Mouse (Mus musculus) thymus, postnatal 10 days (tissue): ENCODE measurements around the gene Hcls1.

Source experiments
- DNase-seq, 2 experiments: peaks; one replicate each; pipeline ENCODE4 v3.0.0; 2021; ENCODE audit warnings: low spot score in 2 of 2

Hcls1 gene

DNA sequence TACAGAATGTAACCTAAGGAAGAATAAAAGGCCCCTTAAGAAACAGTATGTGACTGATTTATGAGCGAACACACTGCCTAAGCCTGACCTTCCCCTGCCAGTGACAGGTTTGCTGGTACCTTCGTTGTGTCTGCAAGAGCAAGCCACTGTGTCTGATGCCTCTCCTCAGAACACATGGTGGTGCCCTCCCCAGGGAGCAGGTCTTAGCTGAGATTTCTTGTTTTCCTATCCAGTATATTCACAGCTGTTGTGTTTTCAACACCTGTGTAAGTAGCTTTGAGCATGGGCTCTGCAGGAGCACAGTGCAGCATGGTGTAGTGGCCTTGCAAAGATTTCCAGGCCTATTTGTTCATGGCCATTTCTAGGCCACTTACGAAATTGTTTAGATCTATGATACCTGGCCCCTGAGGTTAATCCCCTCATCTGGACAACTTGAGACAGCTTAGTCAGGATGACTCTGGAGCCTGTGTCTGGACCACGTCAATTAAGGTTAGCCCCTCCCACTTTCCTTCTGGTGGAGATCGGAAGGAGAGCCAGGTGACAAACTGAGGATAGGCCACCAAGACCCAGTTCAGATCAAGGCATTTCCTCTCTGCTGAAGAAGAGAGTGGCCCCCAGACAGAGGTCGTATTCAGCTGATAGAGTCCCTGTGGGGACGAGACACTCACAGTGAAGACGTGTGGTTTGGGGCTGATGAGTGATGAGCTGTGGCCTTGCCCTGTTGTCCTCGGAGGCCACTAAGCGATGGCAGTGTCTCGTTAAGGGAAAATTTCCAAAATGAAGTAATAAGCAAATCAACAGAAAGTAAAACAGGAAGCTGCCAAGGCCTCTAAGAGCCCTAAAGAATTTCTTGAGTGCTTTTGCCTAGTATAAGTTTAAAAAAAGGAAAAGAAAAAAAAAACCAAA lies 4.3 kb upstream of the Hcls1 start:
- no peak for DNase-seq

DNA sequence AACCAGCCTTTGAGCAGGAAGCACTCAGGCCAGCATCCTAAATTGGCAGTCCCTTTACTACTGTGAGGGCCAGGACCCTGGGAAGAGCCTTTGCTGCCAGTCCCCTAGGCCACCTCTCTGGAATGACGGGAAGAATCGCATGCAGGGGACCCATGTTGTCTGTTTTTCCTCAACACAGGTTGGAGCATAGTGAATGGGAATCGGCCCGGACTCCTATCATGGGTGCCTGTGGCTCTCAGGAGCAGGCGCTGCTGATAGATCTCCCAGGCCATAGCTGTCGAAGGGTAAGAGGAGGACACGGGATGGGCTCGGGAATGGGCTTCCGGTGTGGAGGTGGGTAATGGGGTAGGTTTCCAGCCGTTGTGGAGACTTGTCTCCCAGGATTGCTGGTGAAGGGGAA lies 3.4 kb upstream of the Hcls1 start:
- peak in 1 of 2 experiments; percentile 24 for DNase-seq

DNA sequence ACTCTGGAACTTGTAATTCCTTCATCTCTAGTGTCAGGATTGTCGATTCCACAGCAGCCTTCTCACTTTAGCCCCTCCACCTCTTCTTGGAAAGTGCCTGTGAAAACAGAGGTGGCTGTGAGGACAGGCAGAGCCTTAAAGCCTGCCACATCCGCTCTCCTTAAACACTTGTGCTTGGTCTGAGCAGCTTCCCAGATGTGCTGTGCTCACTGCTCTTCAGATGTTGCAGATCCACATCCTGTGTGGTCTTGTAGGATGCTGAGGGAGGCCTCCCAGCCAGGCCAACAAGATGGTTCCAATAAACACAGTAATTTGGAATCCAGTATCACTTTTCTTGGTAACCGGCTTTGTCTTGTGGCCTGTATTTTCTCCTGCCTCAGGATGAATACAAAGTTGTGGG lies 2.8 kb upstream of the Hcls1 start:
- peak; percentile 40 to 44 for DNase-seq

DNA sequence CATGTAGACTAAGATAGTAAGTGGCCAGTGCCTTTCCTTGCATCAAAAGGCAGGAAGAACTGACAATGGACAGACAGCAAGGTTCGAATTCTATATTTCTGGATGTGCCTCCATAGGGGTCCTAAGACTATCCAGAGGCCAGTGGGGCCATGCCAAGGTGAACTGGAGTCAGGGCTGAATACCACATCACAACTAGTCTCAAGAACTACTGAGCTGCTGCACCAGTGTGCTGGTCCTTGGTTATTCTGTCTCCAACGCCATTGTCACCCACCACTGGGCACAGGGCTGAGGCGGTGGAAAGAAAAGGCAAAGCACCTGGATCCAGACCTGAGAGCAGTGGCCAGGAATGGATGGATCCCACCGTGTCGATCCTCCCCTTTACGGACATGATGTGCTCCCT lies 2.2 kb upstream of the Hcls1 start:
- no peak for DNase-seq

DNA sequence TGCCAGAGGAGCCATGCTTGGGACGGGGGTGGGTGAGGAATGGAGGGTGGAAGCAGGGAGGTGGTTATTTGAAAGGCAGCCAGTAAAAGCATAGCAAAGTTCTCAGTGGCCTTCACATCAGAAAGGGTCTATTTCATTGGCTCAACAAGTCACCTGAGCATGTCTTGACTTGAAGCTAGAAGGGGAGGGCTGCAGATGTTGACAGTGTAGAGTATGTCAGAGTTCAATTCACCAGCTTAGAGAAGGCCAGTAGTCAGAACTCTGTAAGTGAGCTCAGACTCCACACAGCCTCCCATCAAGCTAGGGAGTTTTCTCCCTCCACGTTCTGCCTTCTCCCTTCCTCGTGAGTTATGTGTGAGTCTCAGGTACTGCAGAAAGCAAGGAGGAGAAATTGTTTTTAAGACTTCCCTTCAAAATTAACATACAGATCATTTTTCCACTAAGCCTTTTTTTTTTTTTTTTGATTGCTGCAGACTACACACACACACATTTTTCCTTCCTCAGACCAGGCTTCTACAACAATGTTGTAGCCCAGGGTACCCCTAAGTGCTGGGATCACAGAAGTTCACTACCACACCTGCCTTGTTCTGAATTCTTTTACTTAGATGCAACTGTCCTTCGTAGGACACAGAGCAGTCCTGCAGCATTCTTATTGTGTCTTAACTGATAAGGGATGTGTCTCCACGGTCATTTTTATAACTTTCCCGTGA lies 497 bp upstream of the Hcls1 start:
- peak; percentile 41 to 46 for DNase-seq

DNA sequence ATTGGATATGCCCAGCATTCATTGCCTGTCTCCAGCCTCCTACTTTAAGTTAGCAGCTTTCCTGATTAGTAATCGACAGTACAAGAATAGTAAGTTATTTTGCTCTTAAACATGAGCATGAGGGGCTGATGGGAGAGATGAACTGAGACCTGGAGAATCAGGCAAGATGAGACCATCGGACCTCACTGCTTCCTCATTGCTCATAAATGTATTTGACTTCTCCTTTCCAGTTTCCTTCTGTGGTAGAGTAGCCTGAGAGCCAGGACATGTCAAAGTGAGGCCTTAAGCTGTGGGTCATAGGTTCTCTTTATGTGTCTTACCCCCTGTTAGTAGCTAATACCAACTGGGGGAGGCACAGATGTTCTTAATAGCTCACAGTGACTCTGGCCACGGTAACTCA lies 1.0 kb downstream of the Hcls1 start:
- DNase-seq = no peak

DNA sequence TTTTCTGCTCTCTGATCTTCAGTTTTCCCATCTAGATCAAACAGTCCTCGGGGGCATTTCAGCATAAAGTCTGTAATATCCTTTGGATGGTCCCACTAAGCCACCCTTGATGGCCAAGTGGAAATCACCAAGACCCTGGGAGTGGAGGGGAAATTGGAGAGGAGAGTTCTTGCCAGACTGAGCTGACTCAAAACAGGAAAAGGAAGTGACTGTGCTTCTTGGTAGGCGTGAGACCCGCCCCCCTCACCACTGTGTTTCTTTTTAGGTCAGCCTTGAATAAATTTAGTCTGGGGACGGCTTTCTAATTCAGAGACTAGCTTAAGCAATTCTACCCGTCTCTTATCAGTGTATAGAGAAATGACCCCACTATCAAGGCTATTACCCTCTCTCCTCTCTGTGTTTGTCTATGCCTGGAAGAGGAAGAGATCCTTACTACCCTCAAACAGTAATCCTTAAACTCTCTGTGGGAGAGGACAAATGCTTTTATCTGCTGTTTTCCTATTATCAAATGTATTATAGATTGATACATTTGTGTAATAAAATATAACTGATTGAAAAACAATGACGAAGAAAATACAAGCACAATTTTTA lies 6.4 kb downstream of the Hcls1 start:
- DNase-seq = peak in 1 of 2 experiments; percentile 19

DNA sequence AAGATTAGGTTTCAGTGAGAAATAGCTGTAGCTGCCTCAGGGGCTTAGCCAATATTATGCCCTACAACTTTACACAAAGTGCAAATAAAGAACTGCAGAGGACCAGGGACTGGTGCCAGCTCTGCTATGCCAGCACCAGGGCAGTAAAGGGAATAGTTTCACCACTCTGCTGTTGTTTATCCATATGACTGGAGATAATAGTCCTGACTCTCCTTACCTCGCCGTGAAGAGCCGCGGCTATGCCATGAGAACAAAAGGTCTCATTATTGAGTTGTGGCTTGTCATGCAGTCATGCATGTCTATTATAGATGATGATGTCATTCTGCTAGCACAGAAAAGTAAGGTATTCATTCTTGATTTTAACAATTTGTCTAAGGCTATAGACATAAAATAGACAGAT lies 7.1 kb downstream of the Hcls1 start:
- DNase-seq = no peak

DNA sequence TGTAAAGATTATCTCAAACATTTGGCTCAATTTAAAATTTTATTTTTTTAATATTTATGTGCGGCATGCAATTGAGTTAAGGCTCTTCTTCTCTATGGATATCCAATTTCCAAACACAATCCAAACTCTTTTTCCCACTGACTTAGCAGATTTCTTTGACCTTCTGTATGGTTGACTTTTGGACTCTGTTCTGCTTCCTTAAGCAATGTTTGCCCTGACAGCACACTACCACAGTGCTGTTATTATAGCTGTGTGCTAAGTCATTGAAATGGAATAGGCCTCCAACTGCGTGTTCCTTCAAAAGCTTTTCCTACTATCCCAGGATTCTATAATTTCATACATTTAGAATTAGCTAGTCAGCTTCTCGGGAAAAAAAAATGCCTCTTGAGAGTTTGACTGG lies 8.8 kb downstream of the Hcls1 start:
- DNase-seq = no peak

DNA sequence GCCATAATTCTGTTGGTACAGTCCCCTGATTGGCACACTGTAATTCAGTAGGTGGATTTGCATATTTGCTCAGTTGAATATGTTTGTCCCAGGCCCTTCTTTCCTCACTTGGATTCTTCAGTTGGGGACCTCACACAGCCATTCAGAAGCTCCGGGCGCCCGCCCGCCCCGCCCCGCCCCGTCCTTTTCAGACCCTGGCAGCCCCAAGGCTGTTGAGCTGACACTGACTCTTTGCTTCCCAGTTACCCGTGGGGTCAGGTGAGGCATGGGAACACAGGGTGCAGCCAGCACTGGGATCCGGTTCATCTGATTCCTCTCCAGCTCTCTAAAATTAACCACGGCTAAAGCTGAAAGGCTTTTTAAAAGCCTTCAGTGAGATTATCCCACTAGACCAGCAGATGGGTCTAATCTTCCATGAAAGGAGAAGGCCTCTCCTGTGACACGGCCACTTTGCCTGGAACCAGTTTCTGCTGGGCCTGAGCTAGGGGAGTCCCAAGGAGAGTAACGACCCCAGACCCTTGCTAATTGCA lies 10.2 kb downstream of the Hcls1 start:
- DNase-seq = no peak

DNA sequence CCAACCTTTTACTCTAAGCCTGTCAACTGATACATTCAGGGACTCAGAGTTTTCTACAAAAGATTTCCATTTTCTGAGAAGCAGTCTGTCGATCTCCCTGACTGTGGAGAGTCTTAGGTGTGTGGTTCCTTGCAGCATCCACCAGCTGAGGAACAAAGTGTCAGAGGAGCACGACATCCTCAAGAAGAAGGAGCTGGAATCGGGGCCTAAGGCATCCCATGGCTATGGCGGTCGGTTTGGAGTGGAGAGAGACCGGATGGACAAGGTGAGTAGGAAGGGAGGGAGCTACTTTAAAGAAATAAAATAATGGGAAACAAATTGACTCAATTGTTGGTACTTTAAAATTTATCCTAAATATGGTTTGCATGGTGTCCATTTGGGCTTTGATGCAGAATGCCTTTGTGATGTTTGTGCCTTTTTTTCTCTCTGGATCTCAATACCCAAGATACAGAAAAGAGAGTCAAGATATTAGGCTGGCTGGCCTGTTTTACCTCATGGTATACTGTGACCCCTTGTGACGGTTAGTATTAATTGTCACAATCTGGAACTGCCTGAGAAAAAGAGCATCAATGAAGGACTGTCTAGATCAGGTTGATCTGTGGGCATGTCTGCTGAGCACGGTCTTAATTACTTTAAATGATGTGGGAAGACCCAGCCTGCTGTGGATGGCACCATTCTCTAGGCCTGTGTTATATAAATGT lies 11.8 kb downstream of the Hcls1 start:
- DNase-seq = no peak

DNA sequence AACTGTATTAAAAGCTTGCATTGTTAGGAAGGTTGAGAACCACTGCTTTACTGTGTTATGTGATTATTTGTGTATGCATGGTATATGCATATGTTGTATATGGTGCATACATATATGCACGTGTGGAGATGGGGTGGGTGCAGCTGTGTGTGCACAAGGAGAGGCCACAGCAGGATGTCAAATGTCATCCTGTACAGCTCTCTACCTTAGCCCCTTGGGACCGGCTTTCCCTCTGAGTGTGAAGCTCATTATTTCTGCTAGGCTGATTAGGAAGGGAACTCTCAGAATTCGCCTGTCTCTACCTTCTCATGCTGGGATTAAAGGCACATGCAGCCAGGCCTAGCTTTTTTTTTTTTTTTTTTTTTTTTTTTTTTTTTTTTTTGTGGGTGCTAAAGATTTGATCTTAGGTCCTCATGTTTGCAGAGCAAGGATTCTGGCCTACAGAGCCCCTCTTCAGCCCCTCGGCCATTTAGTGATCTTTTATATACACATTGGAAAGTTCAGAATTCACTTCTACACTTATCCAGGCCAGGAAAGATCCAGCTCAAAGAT lies 12.9 kb downstream of the Hcls1 start:
- no peak for DNase-seq

DNA sequence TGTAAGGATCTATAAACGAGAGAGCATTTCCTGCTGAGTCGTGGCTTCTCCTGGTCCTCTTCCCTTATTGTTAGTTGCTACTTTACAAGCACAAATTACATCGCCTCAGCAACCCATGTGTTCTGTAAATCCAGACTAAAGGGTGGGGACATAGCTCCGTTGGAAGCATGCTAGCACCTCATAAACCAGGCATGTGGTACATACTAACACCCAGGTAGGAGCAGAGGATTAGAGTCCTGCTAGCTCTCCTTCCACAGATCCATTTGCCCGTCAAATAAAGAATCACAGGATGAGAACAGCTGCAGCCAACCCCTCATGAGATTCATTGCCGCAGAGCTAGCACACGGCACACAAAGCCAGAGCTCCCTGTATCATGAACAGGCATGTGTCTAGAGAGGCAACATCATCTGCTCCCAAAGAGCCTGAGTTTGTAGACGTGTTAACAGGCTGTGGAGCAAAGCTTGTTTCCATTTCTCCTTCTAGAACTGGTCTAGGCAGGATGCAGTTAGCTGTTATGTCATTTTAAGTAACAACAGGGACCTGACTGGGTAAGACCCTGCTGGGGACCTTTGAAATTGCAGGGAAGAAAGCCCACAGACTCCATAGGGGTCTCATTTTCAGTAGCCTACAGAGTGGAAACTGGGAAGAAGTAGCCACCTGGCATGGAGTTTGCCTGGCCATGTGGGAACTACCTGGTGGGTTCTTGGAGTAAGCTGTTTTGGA lies 15.0 kb downstream of the Hcls1 start:
- DNase-seq = no peak

DNA sequence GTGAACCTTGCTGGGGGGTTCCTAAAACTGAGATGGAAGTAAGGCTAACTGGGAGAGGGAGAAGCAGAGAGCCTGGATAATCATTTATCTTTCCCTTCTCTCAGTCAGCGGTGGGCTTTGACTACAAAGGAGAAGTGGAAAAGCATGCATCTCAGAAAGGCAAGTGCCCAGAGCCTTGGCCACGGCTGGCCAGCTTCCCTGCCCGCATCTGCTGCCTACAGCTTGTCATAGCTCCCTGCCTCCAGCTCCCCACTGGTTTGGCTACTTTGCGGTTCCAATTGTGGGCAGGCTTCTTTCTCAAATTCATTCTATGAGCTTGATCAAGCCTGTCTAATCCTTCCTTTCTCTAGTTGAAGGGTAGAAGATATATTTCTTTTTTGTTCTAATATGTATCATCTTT lies 16.2 kb downstream of the Hcls1 start:
- no peak for DNase-seq

DNA sequence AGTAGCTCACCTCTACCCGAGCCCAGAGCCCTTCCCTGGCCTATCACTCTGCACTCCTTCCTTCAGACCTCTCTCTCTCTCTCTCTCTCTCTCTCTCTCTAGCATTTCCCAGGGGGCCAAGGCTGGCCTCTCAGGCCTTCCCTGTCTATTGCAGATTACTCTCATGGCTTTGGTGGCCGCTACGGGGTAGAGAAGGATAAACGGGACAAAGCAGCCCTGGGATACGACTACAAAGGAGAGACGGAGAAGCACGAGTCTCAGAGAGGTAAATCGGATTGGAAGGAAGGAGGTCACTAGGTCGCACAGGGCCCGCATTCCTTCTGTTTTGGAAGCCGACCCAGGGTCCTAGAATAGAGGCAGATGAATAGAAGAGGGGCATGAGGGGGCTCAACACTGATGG lies 20.3 kb downstream of the Hcls1 start:
- DNase-seq = no peak

DNA sequence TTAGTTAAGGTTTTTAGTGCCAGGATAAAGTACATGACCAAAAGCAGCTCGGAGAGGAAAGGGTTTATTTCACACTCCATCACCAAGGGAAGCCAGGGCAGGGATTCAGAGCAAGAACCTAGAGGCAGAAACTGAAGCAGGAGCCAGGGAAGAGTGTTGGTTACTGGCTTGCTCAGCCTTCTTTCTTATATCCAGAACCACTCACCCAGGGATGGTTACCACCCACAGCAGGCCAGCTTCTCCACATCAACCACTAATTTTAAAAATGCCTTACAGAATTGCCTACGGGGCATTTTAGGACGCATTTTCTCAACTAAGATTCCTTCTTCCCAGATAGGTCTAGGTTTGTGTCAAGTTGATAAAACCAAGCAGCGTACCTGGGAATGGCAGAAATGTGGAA lies 28.6 kb downstream of the Hcls1 start:
- no peak for DNase-seq

DNA sequence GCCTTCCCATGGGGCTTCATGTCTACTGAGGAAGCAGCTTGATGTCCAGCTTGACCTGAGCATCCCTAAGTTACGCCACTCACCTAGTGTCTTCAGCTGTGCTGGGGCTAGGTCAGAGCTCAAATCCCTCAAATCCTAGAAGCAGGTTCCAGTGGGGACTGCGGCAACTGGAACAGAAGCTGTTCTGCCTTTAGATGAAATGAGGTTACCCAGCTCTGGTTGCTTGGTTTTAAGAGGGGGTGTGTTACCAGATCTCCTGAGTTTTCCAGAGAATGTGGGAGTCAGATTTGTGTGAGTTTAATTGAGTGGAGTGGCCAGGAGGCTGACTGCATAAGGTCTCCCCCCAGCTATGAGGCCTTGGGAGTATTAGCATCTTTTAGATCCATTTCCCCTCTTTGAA lies 44.3 kb downstream of the Hcls1 start:
- DNase-seq = no peak

DNA sequence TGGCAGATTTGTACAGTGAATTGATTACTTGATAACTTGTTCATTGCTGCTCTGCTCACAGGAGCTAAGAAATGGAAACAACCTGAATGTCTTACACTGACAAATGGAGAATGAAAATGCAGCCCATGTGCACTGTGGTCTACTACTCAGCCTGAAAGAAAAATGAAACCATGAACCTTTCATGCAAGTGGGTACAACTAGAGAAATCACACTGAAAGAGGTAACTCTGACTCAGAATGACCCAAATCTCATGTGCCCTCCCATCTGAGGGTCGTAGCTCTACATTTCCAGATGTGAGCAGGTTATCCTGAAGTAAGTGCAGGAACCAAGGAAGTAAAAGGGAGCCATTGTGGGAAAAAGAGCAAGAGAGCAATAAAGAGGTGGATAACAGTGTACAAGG lies 49.0 kb downstream of the Hcls1 start:
- no peak for DNase-seq

DNA sequence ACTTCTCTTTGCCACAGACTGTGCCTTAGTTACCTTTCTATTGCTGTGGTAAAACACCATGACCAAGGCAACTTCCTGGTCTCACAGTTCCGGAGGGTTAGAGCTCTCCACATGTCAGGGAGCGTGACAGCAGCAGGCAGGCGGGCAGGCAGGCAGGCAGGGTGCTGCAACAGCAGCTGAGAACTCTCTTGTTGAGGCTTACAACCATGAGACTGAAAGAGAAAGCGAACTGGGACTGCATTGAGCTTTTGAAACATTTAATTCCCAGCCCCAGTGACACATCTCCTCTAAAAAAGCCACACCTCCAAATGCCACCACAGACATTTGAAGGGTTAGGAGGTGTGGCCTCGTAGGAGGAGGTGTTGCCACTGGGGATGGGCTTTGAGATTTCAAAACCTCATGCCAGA lies 50.9 kb downstream of the Hcls1 start:
- no peak for DNase-seq

DNA sequence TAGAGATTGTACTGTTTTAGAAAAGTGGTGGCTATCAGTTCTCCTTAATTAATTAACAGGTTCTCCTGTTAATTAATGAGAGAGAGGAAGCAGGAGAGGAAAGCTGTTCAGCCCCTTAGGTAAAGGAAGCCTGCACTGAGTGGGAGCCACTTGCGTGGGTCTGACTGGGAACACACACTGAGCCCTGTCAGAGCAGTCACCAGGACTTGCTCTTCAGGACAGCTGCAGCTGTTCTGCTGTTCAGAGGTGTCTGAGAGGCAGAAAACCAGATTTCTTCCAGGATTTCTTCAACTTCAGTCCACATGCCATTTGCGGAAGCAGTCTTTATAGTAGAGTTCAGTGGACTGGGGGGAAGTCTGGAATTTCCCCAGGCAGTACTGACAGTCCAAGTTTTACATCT lies 52.6 kb downstream of the Hcls1 start:
- no peak for DNase-seq

DNA sequence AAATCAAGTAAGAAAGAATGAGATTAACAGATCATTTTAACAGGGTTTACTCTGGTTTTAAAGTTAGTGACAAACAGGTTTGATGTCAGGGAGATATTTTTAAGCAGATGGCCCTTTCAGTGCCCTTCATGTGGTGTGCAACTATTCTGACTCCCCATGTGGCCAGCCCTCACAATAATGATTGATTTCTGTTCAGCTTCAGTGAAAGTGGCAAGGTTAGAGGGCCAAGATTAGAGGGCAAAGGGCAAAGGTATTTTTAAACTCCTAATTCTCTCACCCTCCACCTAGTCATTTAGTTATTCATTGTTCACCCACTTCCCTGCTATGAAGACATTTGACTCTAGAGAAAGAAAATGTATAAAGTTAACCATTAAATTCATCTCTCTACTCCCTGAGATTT lies 53.3 kb downstream of the Hcls1 start:
- DNase-seq = no peak
